Comparison of ENCODE assay signal across 23 mouse cellular contexts in genomic region chr1:127568641-127569040, GRCm38 (mm10).
"Had no signal": no experiment of that assay in that cellular context is flagged by ENCODE, and none has a peak within 500 bp of the region (broad histone marks: within the 10 kb centered on the region; RNA-seq: fewer than 3 reads in every experiment).

No protein-coding gene starts in this region.

- H3K27me3 ChIP-seq: forebrain, embryonic 15.5 days; heart, embryonic 12.5 days; hindbrain, embryonic 15.5 days; limb, embryonic 13.5 days had no signal

- H3K4me3 ChIP-seq: forebrain, embryonic 15.5 days; heart, embryonic 10.5 days; heart, embryonic 12.5 days; hindbrain, embryonic 13.5 days; hindbrain, embryonic 15.5 days; kidney, embryonic 15.5 days; limb, embryonic 13.5 days had no signal

- ATAC-seq: forebrain, postnatal 0 days; intestine, embryonic 16.5 days had no signal

- H3K4me1 ChIP-seq: forebrain, embryonic 15.5 days; heart, embryonic 12.5 days; kidney, embryonic 15.5 days; limb, embryonic 13.5 days had no signal

- H3K4me2 ChIP-seq: forebrain, embryonic 15.5 days; heart, embryonic 12.5 days; hindbrain, embryonic 13.5 days; hindbrain, embryonic 15.5 days; kidney, embryonic 15.5 days; limb, embryonic 13.5 days had no signal

- H3K9me3 ChIP-seq: forebrain, embryonic 15.5 days; heart, embryonic 10.5 days; hindbrain, embryonic 13.5 days; hindbrain, embryonic 15.5 days; kidney, embryonic 15.5 days; limb, embryonic 13.5 days had no signal

- H3K9ac ChIP-seq: forebrain, embryonic 15.5 days; forebrain, postnatal 0 days; heart, embryonic 12.5 days; hindbrain, embryonic 13.5 days; hindbrain, embryonic 15.5 days; kidney, embryonic 15.5 days; limb, embryonic 13.5 days had no signal

- DNase-seq: forebrain, postnatal 0 days; gastrocnemius, postnatal 14 days; gastrocnemius, postnatal 36 days; heart, adult 18-20 months; heart, postnatal 10 days; kidney, adult 11 months; kidney, adult 2 months; kidney, adult 9 months; kidney, postnatal 14 days; kidney, postnatal 36 days; layer of hippocampus, adult 9-11 months; layer of hippocampus, postnatal 36 days; left cerebral cortex, postnatal 4 days had no signal

- H3K27ac ChIP-seq: forebrain, embryonic 15.5 days; heart, embryonic 10.5 days; hindbrain, embryonic 13.5 days; hindbrain, embryonic 15.5 days; hindbrain, postnatal 0 days; kidney, embryonic 15.5 days; kidney, postnatal 0 days; limb, embryonic 13.5 days had no signal

- H3K36me3 ChIP-seq: forebrain, embryonic 15.5 days; heart, embryonic 10.5 days; heart, embryonic 12.5 days; hindbrain, embryonic 13.5 days; hindbrain, embryonic 15.5 days; kidney, embryonic 15.5 days; limb, embryonic 13.5 days had no signal
